Mouse (Mus musculus) gastrocnemius, adult 2 months (tissue): Measurements from ENCODE around the gene Rrad. TPM values are rescaled to one million over a fixed set of nuclear protein-coding genes. Genes with fewer than 3 reads are reported as not detected.

Experiments
- DNase-seq: peaks from one replicate; pipeline ENCODE4 v3.0.0; 2022
- H3K27ac ChIP-seq: fragments of 200-600 bp; 2 replicates; pipeline ENCODE4 v1.8.1; 2022; ENCODE audit warnings: mild to moderate bottlenecking
- H3K4me3 ChIP-seq: fragments of 200-600 bp; 2 replicates; pipeline ENCODE4 v1.8.1; 2022; ENCODE audit warnings: mild to moderate bottlenecking, moderate library complexity
- CTCF ChIP-seq: fragments of 200-600 bp; IDR thresholded peaks from 2 replicates; pipeline ENCODE4 v1.8.1; 2022; ENCODE audit warnings: antibody characterized with exemption, mild to moderate bottlenecking, moderate library complexity
- intact Hi-C: fragments of 180-260 bp; cut with DNase I; formaldehyde crosslinking; loops from one replicate; pipeline ENCODE4 v1.15.1; 2025
- total RNA-seq, 2 experiments: library from RNA; stranded (reverse); gene quantifications; 2 replicates each; pipeline ENCODE4 v1.2.3; 2021

The Rrad gene
- total RNA-seq, 2 experiments from 2014 or later, result 2.8 to 3.1 TPM

DNA sequence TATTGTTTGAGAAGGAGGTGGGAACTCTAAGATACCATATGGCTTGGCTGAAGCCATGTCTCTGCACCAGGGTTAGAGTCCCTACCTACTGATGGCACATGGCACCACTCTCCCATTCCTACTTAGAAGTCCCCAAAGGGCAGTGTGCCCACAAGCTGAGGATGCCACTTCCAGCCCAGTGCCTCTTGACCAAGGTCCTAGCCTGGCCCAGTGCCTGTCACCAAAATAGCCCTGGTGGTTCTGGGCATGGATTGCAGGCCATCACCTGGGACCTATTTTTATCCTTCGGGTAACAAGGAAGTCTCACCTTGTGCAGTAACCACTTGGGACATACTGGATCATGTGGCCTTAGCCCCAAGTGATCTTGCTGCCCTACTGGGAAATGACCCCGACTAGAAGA lies 23.2 kb downstream of the Rrad start:
- intact Hi-C loops, result no loop called here
- peak; percentile 94 for DNase-seq
- TF ChIP-seq CTCF, result peak; percentile 10; the same call in 1 of the 2 replicates
- H3K27ac ChIP-seq, result peak overlapping the region; percentile 68
- no peak overlapping the region for H3K4me3 ChIP-seq

DNA sequence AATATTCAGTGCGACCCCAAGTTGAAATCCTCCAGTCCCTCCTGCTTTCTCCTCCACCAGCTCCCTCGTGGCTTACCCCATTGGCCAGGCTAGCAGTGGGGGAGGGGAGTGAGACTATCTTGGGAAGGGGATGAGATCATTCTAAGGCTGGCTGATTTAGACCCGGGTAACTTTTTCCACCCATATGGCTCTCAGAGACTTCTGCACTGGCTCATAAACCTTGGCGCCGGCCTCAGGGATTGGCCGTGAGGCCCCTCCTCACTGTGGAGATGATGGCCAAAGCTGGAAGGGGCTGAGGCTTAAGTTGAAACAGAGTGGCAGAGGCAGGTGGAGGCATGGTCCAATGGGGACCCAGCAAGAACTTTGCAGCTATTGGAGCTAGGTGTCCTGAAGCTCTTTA lies 24.8 kb downstream of the Rrad start:
- intact Hi-C loops, result no loop called here
- no peak for TF ChIP-seq CTCF

GRCm38 (mm10) chr8:104603245-104603593 lies 27.9 kb downstream of the Rrad start:
- no peak for DNase-seq
- intact Hi-C loops, result loop anchor here (2.0 kb wide), 1 partner anchor 52 kb away; no protein-coding TSS in a partner anchor
- no peak for TF ChIP-seq CTCF
- H3K27ac ChIP-seq, result peak overlapping the region; percentile 69
- H3K4me3 ChIP-seq, result peak overlapping the region; percentile 49

More for the DNA sequence above, 24.8 kb downstream of the Rrad start:
- Histone ChIP-seq H3K4me3 (no peak overlapping the region), H3K27ac (peak overlapping the region; percentile 36)
- peak; percentile 56 for DNase-seq

GRCm38 (mm10) chr8:104602468-104603244 lies 28.5 kb downstream of the Rrad start:
- Histone ChIP-seq H3K4me3 (peak overlapping the region; percentile 49), H3K27ac (peak overlapping the region; percentile 69)
- peak; percentile 86 for DNase-seq
- intact Hi-C loops, result loop anchor here (1.0 to 2.0 kb wide), 2 partner anchors 42 to 52 kb away; no protein-coding TSS in a partner anchor
- TF ChIP-seq CTCF, result peak; percentile 99

DNA sequence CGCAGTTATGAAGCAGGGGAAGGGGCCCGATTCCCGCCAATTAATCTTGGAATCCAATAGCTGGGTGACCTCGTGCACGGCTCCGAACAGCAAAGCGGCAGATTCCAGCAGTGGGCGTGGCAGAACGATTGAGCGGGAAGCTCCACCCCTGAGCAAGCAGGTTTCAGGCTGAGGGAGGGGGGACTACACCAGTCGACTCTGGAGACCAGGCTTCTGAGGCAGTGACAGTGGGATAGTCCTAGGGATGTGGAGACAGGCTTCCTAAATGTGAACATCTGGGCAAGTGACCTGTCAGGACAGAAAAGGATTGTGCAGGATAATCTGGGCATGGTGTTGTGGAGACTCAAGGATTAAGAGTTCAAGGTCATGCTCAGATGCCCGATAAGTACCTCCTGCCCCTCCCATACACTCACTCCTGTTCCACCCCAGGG lies 29.2 kb downstream of the Rrad start:
- intact Hi-C loops, result loop anchor here (1.0 to 2.0 kb wide), 2 partner anchors 42 to 53 kb away; no protein-coding TSS in a partner anchor
- peak overlapping the region; percentile 0; the same call in 1 of the 2 replicates for H3K27ac ChIP-seq
- TF ChIP-seq CTCF, result no peak
- H3K4me3 ChIP-seq, result peak overlapping the region; percentile 49; the same call in 1 of the 2 replicates
- DNase-seq, result no peak

GRCm38 (mm10) chr8:104601386-104601785 lies 29.7 kb downstream of the Rrad start:
- DNase-seq, result no peak
- no peak for TF ChIP-seq CTCF
- Histone ChIP-seq H3K27ac (no peak overlapping the region), H3K4me3 (no peak overlapping the region)
- intact Hi-C loops, result no loop called here

GRCm38 (mm10) chr8:104598496-104598895 lies 32.6 kb downstream of the Rrad start:
- Histone ChIP-seq H3K27ac (no peak overlapping the region), H3K4me3 (no peak overlapping the region)
- no peak for DNase-seq
- intact Hi-C loops, result no loop called here
- no peak for TF ChIP-seq CTCF

- no peak for TF ChIP-seq CTCF
- intact Hi-C loops, result no loop called here
- peak; percentile 65 for DNase-seq
- H3K27ac ChIP-seq, result peak overlapping the region; percentile 35; the same call in 1 of the 2 replicates
- peak overlapping the region; percentile 30; the same call in 1 of the 2 replicates for H3K4me3 ChIP-seq
These were observed 33.5 kb downstream of the Rrad start for GRCm38 (mm10) chr8:104597656-104598055.

DNA sequence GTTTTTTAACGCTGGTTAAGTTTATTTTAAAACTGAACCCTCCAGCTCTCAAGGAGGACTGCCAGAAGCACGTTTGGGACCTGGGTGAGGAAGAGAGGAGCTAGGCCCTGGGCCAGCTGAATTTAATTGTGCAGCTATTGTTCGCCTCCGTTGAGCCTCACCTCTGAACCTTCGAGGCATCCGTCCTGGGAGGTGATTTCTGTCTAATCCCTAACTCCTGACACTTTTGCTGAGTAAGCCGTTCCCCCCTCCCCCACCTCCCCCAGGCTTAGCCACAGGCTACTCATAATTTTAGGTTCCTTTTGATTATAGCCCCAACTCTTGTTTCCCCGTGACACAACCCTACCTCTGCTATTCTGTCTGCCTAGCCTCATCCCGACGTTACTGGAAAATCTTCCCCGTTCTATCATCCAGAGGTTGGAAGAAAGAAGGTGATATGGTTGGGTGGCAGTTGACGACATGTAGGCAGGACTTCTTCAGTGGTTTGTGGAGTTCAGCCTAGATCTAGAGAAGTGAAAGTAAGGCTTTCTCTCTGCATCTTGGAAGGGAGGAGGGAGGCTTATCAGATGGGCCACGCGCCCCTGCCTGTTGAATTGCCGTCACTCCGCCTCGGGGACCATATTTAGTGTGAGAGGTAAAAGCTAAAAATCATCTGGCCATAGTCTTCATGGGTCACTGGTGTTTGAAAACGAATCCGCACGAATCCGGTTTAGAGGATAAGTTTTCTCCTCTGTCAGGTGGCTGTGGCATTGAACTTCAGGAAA lies 35.2 kb downstream of the Rrad start:
- intact Hi-C loops, result no loop called here
- H3K27ac ChIP-seq, result no peak overlapping the region
- DNase-seq, result no peak
- H3K4me3 ChIP-seq, result no peak overlapping the region
- no peak for TF ChIP-seq CTCF

DNA sequence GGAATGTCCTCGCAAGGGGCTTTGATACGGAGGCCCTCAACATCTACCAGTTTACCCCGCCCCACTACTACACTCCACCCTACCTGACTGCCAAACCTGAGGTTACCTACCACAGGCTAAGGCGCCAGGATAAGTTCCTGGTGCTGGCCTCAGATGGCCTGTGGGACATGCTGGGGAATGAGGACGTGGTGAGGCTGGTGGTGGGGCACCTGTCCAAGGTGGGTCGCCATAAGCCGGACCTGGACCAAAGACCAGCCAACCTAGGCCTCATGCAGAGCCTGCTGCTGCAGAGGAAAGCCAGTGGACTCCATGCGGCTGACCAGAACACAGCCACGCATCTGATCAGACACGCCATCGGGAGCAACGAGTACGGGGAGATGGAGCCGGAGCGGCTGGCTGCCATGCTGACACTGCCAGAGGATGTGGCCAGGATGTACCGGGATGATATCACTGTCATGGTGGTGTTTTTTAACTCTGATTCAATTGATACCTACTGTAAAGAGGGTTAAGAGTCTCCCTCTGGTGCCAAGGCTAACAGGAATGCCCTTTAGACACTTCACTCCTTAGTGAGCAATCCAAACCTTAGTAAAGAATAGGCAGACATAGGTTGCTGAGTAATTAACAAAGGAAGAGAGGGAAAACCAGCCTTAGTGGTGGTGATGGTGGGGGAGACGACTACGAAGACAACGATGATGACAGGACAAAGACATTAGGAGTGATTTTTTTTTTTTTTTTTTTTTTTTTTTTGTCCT lies 36.3 kb downstream of the Rrad start:
- Histone ChIP-seq H3K4me3 (no peak overlapping the region), H3K27ac (no peak overlapping the region)
- no peak for TF ChIP-seq CTCF
- no peak for DNase-seq
- intact Hi-C loops, result no loop called here

- no peak overlapping the region for H3K27ac ChIP-seq
- no peak overlapping the region for H3K4me3 ChIP-seq
- TF ChIP-seq CTCF, result no peak
- intact Hi-C loops, result no loop called here
- no peak for DNase-seq
These were observed 37.4 kb downstream of the Rrad start for GRCm38 (mm10) chr8:104593536-104594325.

GRCm38 (mm10) chr8:104592566-104592965 lies 38.6 kb downstream of the Rrad start:
- no peak for TF ChIP-seq CTCF
- DNase-seq, result no peak
- intact Hi-C loops, result no loop called here
- Histone ChIP-seq H3K4me3 (no peak overlapping the region; the same call in 1 of the 2 replicates), H3K27ac (no peak overlapping the region)
